ENCODE assay signal across 8 mouse cellular contexts in genomic region chr5:100249757-100250156, GRCm38 (mm10).
DNase-seq lines count a peak whose midpoint lies in the region.

No protein-coding gene starts in this region.

- DNase-seq in embryo, embryonic 10.5 days (ENCODE audit: low spot score): peak; percentile 32
- DNase-seq in embryo, embryonic 10 days (ENCODE audit: low spot score): no peak
- DNase-seq in retina, embryonic 14.5 days (ENCODE audit: low spot score): peak; percentile 50
- DNase-seq in retina, postnatal 1 day: no peak
- DNase-seq in kidney, postnatal 10 days: peak; percentile 24
- DNase-seq in thymus, postnatal 0 days (ENCODE audit: low spot score): peak; percentile 47
- DNase-seq in MN1 (ENCODE audit: low spot score): no peak
- DNase-seq in adrenal gland, adult 18-20 months (ENCODE audit: low spot score in 2 of 2): no peak

Comparison
In these comparisons a context has a peak if more than half of its experiments do, and no peak if none do; other contexts are left out.
1. DNase-seq: peak in embryo, embryonic 10.5 days (single experiment), retina, embryonic 14.5 days (single experiment), kidney, postnatal 10 days (single experiment) and thymus, postnatal 0 days (single experiment); none in embryo, embryonic 10 days (single experiment), retina, postnatal 1 day (single experiment), MN1 (single experiment) and adrenal gland, adult 18-20 months (0 of 2).